Mouse (Mus musculus) spleen, adult 12 weeks (tissue): Measurements from ENCODE around the gene Cyct.

Experiments used
- DNase-seq: peaks from one replicate; pipeline ENCODE4 v3.0.0; 2022; ENCODE audit warnings: low spot score

The Cyct gene

GRCm38 (mm10) chr2:76360226-76360625 is at the start of gene Cyct:
Cyct (minus strand) TSS chr2:76360450.
- no peak for DNase-seq

GRCm38 (mm10) chr2:76409986-76410385 is 49.7 kb upstream of the Cyct start:
- DNase-seq = no peak

GRCm38 (mm10) chr2:76409526-76409925 is 49.3 kb upstream of the Cyct start:
- DNase-seq = no peak

- DNase-seq = no peak
These were observed 46.7 kb upstream of the Cyct start for GRCm38 (mm10) chr2:76406937-76407441.

GRCm38 (mm10) chr2:76406151-76406936 is 46.1 kb upstream of the Cyct start, which contains the start of gene Osbpl6:
Osbpl6 (plus strand) TSS chr2:76406508.
- DNase-seq = no peak

- no peak for DNase-seq
These were observed 45.4 kb upstream of the Cyct start for GRCm38 (mm10) chr2:76405596-76406150.

- no peak for DNase-seq
These were observed 39.9 kb upstream of the Cyct start for GRCm38 (mm10) chr2:76400178-76400577.

GRCm38 (mm10) chr2:76386531-76386930 is 26.3 kb upstream of the Cyct start:
- no peak for DNase-seq

- no peak for DNase-seq
These were observed 18.4 kb upstream of the Cyct start for GRCm38 (mm10) chr2:76378646-76379045.

- DNase-seq = no peak
These were observed 14.4 kb upstream of the Cyct start for GRCm38 (mm10) chr2:76374544-76375206.

GRCm38 (mm10) chr2:76372244-76372643 is 12.0 kb upstream of the Cyct start:
- no peak for DNase-seq

GRCm38 (mm10) chr2:76370656-76370922 is 10.3 kb upstream of the Cyct start:
- DNase-seq = no peak

- peak; percentile 76 for DNase-seq
These were observed 9.8 kb upstream of the Cyct start, which contains the start of gene Rbm45 for GRCm38 (mm10) chr2:76369821-76370655. Rbm45 (plus strand) TSS chr2:76369984.

- no peak for DNase-seq
These were observed 8.8 kb upstream of the Cyct start for GRCm38 (mm10) chr2:76368861-76369660.

- DNase-seq = peak; percentile 55
These were observed 7.1 kb upstream of the Cyct start for GRCm38 (mm10) chr2:76367188-76367922.

- no peak for DNase-seq
These were observed 5.6 kb upstream of the Cyct start for GRCm38 (mm10) chr2:76365811-76366210.

- DNase-seq = no peak
These were observed 1.9 kb upstream of the Cyct start for GRCm38 (mm10) chr2:76362111-76362510.

GRCm38 (mm10) chr2:76347839-76348238 is 12.4 kb downstream of the Cyct start:
- no peak for DNase-seq

- DNase-seq = no peak
These were observed 18.1 kb downstream of the Cyct start for GRCm38 (mm10) chr2:76342146-76342545.
